Mouse (Mus musculus) left cerebral cortex, postnatal 14 days (tissue): ENCODE results near the gene Plscr1. TPM values are rescaled to one million over a fixed set of nuclear protein-coding genes. Genes with fewer than 3 reads are reported as not detected.

Experiments used
- DNase-seq, 2 experiments: peaks; one replicate each; pipeline ENCODE4 v3.0.0; 2021 to 2022; ENCODE audit warnings: low spot score in 2 of 2, mixed read lengths in 1 of 2
- intact Hi-C: fragments of 180-260 bp; cut with DNase I; formaldehyde crosslinking; loops from one replicate; pipeline ENCODE4 v1.15.1; 2025
- microRNA-seq, 2 experiments: library from miRNA; unstranded; fragments of <30 nt; microRNA quantifications; one replicate each; pipeline ENCODE4 v1.2.0; 2022
- total RNA-seq, 2 experiments: library from RNA; stranded (reverse); gene quantifications; 2 replicates each; pipeline ENCODE4 v1.2.3; 2021

The Plscr1 gene
- total RNA-seq, 2 experiments from 2014 or later: 1.0 to 1.2 TPM

GRCm38 (mm10) chr9:92292922-92293321, 43.4 kb downstream of the Plscr1 start:
- intact Hi-C loops: no loop called here
- no peak for DNase-seq

GRCm38 (mm10) chr9:92293560-92294548, 44.3 kb downstream of the Plscr1 start:
- intact Hi-C loops: no loop called here
- no peak for DNase-seq

- intact Hi-C loops: no loop called here
Observed at GRCm38 (mm10) chr9:92298288-92298687, 48.7 kb downstream of the Plscr1 start.

GRCm38 (mm10) chr9:92301213-92301612, 51.7 kb downstream of the Plscr1 start:
- intact Hi-C loops: no loop called here
- DNase-seq: no peak

More at GRCm38 (mm10) chr9:92298288-92298687, 48.7 kb downstream of the Plscr1 start:
- no peak for DNase-seq

GRCm38 (mm10) chr9:92305075-92305474, 55.5 kb downstream of the Plscr1 start:
- intact Hi-C loops: no loop called here
- DNase-seq: no peak

GRCm38 (mm10) chr9:92305620-92306220, 56.2 kb downstream of the Plscr1 start:
- intact Hi-C loops: no loop called here
- no peak for DNase-seq

- no peak for DNase-seq
- intact Hi-C loops: no loop called here
Observed at GRCm38 (mm10) chr9:92309077-92309476, 59.5 kb downstream of the Plscr1 start, which contains the start of gene 1700057G04Rik. Gene 1700057G04Rik (plus strand): TSS chr9:92309377.

- DNase-seq: no peak
- intact Hi-C loops: no loop called here
Observed at GRCm38 (mm10) chr9:92316791-92317190, 67.2 kb downstream of the Plscr1 start.

Small RNA genes within 50 kb of the gene (microRNA-seq; reads per million reads assigned to microRNA genes)
- gene Mir6386: 0 reads per million in 2 experiments

Other genes with a start within 250 kb of the Plscr1 start
- not detected for gene Plscr5, start 56.8 kb upstream of the Plscr1 start, total RNA-seq
- 1 to 10 TPM in 1 of 2 experiments, under 1 TPM in 1; 0.97 to 1.5 TPM for gene Plscr2, start 25.9 kb downstream of the Plscr1 start, total RNA-seq
- not detected for gene 1700057G04Rik, start 59.6 kb downstream of the Plscr1 start, total RNA-seq
- gene Plscr4, start 207.6 kb downstream of the Plscr1 start, total RNA-seq: 1 to 10 TPM; 1.2 to 1.4 TPM